Mouse (Mus musculus) ovary, postnatal 10 days (tissue): Measurements from ENCODE around the gene Tgfa.

Experiments
- DNase-seq: peaks from one replicate; pipeline ENCODE4 v3.0.0; 2022; ENCODE audit warnings: low spot score

Tgfa gene

DNA sequence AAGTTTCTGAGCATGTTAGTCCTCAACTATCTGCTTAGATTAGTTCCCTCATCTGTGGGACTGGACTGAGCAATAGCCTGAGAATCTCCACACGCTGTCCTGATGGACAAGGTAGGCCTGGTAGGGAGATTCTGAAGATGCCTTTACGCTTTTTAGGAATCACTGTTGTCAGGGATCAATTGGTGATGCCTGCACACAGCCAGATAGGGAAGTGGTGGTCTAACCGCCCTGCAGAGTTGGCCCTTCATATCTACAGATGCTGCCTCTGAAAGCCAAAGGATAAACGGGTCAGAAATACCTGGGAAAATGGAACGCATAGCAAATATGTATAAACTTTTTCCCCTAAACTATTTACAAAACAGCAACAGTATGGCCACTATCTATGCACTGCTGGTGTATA, 37.3 kb downstream of the Tgfa start:
- DNase-seq: no peak

DNA sequence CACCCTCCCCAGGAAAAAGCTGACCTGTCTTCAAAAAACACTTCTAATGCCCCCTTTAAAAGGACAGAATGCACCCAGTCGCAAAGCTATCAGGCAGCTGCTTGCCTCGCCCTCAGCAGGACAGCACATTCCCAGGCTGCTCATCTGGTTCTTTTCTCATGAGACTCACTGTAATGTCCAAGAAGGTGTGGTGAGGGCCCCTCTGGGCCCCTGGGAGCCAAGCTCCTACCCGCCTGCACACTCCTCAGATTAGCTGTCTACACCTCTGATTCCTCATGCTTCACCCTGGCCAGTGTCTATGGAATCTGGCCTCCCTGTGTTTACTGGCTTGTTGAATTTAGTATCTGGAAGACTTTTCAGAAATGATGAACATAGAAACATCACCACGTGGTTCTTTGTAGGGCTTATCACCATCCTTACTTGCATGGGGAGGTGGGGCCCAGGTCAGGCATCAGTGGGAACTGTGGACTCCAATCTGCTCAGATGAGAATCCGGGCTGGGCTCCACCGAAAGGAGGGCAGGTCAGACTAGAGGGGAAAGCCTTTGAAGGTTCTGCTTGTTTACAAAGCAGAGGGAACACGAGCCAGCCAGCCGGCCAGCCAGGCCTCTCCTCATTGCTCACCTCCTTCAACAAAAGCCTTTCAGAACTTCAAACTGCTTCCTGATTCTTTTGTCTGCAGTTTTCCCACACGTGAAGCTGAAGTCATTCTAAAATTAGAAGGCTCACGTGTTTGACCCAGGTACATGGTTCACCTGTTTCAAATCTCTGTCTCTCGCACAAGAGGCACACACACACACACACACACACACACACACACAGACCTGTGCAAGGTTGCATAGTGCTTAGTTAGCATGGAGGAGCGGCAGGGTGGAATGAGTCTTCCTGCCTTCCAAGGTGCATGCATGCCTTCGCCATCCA, 38.7 kb downstream of the Tgfa start:
- DNase-seq: no peak

DNA sequence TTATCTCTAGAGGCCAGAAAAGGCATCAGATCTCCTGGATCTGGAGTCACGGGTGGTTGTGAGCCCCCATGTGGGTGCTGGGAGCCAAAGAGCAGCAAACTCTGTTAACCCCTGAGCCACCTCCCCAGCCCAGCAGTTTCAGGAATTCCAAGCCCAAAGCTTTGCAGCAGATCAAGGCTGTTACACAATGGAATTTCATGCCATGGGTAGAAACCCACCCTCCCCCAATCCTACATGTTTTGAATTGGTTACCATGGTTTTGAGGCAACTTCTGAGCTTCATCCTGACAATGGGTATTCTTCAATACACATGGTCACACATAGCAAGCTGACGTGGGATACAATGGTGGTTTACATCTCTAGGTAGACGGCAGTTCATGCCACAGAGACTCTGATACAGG, 49.8 kb downstream of the Tgfa start:
- DNase-seq: no peak

DNA sequence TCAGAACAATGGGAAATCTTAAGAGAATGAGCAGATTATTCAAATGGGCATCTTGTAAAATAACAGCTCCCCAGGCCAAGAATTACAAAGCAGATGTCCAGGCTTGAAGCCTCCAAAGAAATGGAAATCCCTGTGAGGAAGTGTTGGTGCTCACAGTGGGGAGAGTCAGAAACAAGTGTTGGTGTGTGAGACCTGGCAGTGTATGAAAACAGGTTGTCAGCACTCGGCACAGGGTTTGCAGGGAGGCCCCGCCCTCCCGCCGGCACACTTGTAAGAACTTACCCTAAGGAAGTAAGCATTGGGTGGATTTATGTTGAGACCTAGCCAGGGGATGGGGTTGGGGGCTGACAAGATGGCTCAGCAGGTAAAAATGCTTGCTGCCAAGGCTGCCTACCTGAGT, 50.9 kb downstream of the Tgfa start:
- DNase-seq: no peak

DNA sequence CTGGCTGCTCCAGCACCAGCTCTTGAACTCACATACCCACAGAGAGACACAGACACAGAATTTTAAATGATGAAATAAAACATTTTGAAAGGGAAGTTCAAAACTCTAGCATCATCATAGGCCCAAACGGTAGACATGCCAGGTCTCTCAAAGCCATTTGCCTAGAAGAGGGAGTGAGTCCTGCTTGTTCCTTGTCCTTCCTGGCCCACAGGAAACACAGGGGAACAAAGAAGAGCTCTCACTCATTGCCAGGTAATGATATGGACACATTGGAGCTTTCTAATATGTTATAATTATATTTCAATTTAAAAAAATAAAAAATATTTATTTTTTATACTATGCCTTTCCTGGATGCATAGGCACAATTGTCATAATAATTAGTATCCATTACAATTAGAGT, 53.5 kb downstream of the Tgfa start:
- no peak for DNase-seq

DNA sequence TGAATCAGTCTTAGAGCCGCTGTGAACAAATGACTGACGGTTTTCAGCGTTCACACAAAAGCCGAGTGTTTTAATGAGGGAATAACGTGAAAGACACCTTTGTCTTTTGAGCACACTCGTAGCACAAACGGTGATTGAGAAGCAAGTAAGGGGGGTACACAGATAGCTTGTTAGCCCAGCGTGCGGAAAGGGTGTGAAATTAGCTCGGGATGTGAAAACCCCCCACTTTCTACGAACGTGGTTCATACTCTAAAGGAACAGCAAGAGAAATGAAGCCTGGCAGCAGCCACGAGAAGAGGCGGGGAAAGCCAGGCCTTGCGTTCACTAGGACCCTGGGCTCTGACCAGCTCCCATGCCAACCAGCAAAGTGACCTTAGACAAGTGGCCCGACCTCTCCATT, 54.0 kb downstream of the Tgfa start:
- no peak for DNase-seq

DNA sequence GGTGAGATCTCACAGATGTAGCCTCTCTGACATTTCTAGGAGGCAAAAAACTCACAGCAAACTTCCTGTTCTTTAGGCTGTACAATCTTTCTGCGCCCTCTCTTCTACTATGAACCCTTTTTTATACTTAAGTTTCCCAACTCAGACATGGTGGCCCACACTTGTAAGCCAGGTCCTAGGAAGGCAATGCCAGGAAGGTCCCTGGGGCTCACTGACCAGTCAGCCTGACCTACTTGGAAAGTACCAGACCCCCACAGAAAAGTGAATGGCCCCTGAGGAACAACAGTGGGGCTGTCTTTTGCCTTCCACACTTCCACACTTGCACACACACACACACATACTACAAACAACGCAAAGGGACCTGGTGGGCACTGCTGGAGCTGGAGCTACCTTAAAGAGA, 55.2 kb downstream of the Tgfa start:
- no peak for DNase-seq

DNA sequence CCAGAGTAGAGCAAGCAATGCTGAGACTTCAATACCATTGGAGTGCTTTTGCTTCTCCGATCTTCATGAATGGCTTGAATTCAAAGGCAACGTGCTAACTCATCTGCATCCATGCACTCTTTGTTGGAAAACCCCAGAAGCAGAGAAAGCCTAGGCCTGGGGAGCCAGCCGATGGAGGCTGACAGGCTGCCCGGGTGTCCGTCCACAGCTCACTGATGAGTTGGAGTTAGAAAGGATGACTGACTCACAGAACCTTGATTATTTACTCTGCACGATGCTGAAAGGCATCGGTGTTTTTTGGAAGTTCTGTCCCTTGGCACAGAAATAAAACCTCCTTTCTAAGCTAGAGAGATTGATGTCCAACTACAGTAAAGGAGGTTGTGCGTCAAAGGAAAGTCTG, 55.8 kb downstream of the Tgfa start:
- DNase-seq: no peak

DNA sequence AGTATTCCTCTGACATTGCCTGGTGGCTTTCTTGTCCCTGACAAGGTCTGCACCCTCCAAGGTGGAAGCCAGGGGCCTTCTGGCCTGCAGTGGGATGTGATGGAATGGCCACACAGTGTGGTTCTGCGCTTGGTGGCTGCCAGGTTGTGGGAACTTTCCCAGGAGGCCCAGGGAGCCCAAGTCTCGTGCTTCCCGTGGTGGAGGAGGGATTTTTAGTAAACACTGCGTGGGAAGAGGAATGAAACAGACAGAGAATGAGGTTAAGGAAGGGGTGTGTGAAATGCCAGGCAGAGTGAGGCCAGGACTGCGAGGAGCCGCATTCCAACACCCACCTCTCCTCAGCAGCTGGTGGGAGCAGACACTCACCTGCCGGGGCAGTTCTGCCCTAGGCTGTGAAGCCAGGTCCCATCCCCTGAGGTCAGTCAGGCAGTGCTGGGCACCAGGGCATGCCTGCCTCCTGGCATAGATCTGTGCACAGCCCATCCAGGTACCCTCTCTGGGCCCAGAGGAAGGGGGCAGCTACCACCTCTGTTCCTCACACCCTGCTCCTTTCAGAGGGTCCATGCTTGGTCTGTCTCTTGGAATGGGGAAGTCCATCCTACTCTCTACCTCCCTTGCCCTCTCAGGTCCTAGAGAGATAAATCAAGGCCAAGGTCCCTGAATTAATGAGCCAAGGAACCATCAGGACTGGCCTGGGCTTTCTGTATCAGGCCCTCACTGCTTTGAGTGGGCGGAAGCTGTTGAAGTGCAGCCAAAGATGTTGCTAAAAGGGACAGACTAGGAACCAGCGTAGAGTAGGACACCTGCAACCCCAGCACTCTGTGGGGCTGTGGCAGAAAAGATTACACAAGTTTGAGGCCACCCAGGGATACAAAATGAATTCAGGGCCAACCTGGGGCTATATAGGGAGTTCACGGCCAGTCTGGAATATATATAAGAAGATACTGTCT, 57.4 kb downstream of the Tgfa start:
- DNase-seq: no peak

DNA sequence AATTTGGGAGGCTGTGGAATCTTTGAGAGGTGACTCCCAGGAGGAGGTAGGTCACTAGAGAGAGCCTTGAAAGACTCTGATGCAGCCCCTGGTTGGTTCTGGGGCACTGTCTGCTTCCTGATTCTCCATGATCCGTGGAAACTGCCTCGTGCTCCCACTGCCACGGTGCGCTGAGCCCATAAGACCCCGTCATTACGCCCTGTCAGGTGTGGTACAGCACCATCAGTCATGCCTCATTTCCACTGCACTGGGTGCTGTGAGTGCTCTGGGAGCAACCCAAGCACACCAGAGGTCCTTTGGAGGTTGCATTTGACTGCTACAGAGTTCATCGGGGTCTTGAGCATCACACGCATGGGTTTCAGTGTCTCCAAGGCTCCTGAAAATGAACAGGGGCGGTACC, 60.9 kb downstream of the Tgfa start:
- no peak for DNase-seq

DNA sequence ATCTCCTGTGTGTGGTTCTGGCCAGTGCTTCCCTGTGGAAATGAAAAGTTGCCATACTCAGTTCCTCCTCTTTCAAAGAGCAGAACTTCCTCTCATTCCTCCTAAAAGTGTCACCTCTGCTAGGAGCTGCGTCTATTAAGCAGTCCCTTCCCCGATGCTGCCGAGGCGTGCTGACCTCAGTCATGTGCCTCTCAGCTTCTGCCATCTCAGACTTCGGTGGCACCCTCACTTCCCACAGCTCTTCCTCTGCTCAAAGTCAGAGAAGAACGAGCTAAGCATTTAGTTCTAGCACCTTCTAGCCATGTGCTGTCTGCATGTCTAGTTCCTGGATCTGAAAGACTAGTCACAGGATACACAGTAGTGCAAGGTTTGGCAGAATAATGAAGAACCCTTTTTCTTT, 64.2 kb downstream of the Tgfa start:
- DNase-seq: no peak

DNA sequence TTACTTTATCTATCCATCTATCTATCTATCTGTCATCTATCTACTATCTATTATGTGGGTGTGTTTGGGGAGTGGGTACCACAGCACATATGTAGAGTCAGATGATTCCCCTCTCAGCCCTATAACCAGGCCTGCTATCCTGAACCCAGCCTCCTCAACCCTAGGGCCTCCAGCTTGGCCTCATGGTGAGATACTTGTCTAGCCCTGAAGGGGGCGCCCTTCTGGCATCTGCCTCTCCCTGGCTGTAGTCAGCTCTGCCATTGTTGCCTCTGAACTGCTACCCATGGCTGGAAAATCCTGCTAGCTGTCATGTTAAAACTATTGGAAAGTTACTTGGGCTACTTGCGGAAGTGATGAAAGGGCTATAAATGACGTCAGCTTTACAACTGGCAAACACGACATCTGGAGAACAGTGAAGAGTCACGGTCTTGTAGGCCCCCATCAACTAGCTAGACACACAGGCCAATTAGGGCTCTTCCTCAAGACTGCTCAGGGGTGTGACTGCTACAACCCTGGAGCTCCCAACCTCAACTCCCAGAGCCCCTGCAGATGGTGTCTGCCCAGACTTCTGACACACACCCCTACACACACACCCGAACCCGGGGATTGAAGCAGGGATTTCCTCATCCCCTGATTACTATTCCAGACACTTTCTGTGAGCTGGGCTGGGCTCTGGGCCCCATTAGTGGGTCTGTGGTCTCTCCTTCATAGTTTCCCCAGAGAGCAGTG, 65.5 kb downstream of the Tgfa start:
- DNase-seq: no peak

DNA sequence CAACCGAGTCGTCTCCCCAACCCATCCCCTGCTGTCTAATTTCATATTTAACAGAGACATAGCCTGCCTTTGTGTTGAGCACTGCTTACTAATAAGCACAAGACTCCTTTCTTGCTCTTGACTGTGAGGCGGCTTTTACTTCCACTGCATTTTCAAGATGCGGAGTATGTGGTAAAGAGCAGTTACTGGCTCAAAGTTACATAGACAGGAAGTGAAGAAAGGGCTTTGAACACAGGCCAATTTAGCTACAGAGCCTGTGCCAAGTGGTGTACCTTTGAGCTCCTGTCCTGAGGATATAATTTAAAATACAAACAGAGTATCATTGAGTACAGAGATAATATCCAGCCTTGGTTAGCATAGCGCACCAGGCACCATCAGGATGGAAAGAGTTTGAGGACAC, 71.8 kb downstream of the Tgfa start:
- no peak for DNase-seq

DNA sequence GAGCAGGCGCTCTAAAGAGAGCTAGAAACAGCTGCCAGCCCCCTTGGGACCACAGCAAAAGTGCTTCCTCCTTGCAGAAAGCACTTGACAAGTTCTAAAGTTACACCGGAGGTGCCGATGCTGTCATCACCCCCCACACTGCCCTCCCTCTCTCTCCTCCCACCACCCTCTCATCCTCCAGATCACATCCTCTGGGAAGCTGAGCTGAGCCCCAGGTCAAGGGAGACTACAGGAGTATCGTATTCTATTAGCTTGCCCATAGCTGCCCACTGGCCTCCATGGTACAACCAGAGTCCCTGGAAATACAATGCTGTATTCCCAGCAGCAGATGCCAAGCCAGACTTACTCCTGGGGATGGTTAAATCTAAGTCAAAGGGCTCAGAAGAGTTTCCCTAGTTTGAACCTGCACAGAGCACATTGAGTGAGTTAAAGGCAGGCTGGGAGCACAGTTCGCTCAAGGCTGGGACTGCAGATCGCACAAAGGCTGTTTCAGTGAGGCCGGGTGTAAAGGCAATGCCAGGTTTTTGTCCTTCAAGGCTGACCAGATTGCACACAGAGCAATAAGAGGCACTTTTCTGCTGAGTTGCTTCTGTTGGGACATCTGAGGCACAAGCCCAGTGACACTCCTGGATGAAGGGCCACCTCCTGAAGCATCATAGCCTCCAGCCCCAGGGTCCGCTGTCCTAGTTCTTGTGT, 75.5 kb downstream of the Tgfa start:
- no peak for DNase-seq

DNA sequence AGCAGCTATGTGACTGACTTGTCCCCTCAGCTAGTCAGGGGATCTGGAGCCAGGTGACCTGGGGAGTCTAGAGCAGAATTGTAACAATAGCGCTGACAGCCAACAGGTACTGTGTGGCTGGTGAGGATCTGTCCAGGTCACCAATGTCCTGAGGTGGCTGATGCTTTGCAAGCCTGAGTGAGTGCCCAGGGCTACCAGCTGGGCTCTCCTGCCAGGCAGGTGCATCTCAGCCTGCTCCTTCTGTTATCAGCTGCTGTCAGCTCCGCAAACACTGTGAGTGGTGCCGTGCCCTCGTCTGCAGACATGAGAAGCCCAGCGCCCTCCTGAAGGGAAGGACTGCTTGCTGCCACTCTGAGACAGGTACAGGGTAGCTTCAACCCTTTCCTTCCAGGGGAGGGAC, 76.1 kb downstream of the Tgfa start:
- DNase-seq: no peak

DNA sequence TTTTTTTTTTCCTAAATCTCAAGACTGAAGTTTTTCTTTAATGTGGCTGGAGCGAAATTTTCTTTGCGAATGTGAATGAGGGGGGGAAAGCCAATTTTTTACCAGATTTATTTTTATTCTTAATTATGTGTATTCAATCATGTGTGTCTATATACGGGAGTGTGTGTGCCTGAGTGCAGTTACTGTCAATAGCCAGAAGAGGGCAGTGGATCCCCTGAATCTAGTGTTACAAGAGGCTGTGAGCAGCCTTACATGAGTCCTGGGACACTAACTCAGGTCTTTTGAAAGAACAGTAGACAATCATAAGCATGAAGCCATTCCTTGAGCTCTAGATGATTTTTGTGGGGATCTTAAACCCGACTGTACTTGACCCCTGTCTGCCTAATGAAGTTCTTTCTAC, 80.7 kb downstream of the Tgfa start:
- no peak for DNase-seq

DNA sequence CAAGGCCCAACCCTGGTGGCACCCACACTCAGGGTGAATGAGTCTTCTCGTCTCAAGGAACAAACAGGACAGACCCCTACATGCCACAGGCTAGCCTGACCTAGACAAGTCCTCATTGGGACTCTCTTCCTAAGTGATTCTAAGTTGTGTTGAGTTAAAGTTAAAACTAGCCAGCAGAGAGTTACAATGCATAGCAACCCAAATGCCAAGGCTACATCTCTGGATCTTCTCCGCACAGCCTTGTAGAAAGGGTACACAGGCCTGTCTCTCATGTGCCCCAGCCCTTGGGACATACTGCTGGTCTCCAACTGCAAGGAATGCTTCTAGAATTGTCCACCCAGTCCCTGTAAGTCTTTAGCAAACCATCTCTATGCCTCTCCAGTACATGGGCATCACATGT, 81.8 kb downstream of the Tgfa start:
- no peak for DNase-seq

DNA sequence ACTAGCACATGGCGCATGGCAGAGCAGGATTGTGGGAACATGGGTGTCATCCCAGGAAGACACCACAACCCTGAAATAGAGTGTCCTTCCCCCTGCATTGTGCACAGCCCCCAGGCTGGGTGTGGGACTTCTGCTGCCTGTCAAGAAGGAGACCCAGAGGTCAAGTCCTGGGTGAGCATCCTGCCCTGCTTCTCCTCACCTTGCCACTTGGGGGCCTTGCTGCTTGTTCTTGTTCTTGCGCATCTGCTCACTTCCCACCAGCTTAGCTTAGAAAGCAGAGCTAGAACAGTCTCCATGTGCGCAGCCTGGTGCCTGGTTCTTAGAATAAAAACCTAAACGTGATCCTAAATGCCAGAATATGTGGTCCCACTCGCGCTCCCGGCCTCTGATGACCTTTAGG, 82.6 kb downstream of the Tgfa start:
- DNase-seq: no peak

DNA sequence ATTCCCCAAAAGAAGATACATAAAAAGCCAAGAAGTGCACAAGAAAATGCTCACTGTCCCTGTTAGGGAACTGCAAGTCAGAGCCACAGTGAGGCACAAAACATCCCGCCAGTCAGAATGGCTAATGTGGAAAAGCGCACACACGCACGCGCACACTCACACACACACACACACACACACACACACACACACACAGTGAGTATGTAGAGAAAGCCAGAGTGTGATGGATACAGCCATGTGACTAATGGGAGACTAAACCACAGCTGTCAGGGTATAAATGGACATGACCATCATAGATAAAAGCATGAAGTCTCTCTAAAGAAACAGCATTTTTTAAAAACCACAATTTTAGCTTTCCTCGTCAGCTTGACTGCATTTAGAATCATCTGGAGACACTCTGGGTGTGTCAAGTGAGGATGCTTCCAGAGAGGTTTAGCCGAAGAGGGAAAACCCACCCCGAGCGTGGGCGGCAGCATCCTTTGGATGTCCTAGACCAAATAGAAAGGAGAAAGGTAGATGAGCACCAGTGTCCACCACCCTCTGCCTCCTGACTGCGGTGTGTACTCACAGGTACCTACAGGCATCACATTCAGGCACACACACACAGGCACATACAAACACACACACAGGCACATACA, 86.7 kb downstream of the Tgfa start:
- DNase-seq: no peak

DNA sequence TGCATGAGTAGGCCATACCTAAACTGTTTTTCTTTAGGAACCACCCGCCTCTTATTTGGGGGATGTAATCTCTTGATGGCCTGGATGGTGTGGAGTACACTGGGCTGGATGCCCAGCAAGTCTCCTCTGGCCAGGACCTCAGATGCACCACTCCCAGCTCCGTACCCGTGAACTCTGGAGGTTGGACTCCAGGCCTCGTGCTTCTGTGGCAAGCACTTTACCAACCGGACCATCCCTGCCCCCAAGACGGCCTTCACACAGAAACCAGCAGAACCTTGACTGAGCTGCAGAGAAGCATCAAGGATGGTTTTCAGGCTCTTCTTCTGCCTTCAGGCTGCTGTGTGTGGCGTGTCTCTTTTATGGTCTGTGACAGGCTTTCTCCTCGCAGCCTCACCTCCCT, 98.3 kb downstream of the Tgfa start:
- no peak for DNase-seq

DNA sequence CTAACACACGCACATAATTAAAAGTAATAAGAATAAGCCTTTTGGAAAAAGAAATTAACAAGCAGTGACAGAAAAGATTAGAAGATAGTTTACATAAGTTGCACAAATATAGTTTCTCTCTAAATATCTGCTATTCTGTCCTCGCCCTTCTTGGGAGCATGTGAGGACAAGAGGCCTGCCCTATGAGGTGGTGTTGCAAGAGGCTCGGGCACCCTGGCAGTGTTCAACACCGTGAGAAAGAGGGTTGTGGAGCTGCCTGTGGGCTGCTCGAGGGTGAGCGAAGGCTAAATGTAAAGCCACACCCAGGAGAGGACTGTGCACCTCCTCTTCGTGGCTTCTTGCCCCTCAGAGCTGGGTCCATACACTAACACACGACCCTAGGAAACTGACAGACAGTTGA, 100.4 kb downstream of the Tgfa start:
- no peak for DNase-seq
